Mouse (Mus musculus) forebrain, embryonic 15.5 days (tissue): Measurements from ENCODE around the gene Zc3hav1l. TPM values are rescaled to one million over a fixed set of nuclear protein-coding genes. Genes with fewer than 3 reads are reported as not detected.

ENCODE experiments used
- ATAC-seq: fragments of 200-750 bp; cut with Nextera tagmentation; replicated peaks from 2 replicates; pipeline ENCODE4 v1.8.0; 2017; ENCODE audit warnings: mild to moderate bottlenecking, moderate TSS enrichment, moderate library complexity
- H3K27ac ChIP-seq: fragments of 300-500 bp; sonication (generic); replicated peaks from 2 replicates; pipeline ENCODE4 v1.5.1; 2015; ENCODE audit warnings: mild to moderate bottlenecking, inconsistent platforms
- H3K27me3 ChIP-seq: fragments of 300-500 bp; sonication (generic); 2 replicates; pipeline ENCODE4 v1.6.1; 2015; ENCODE audit warnings: inconsistent platforms
- H3K36me3 ChIP-seq: fragments of 300-500 bp; sonication (generic); 2 replicates; pipeline ENCODE4 v1.6.1; 2015; ENCODE audit warnings: mild to moderate bottlenecking, inconsistent platforms
- H3K4me1 ChIP-seq: fragments of 300-500 bp; sonication (generic); 2 replicates; pipeline ENCODE4 v1.6.1; 2015; ENCODE audit warnings: inconsistent platforms
- H3K4me2 ChIP-seq: fragments of 300-500 bp; sonication (generic); replicated peaks from 2 replicates; pipeline ENCODE4 v1.6.1; 2015; ENCODE audit warnings: mild to moderate bottlenecking, inconsistent platforms
- H3K4me3 ChIP-seq: fragments of 300-500 bp; sonication (generic); 2 replicates; pipeline ENCODE4 v1.5.1; 2015; ENCODE audit warnings: mild to moderate bottlenecking, inconsistent platforms
- H3K9ac ChIP-seq: fragments of 300-500 bp; sonication (generic); replicated peaks from 2 replicates; pipeline ENCODE4 v1.6.1; 2015; ENCODE audit warnings: mild to moderate bottlenecking, inconsistent platforms
- H3K9me3 ChIP-seq: fragments of 300-500 bp; sonication (generic); 2 replicates; pipeline ENCODE4 v1.6.1; 2016; ENCODE audit warnings: inconsistent platforms
- WGBS: fragments of 180-500 bp; shearing (Covaris S2); methylation state at CpG from one replicate; pipeline ENCODE4 v1.1.7; 2015; ENCODE audit warnings: mixed read lengths; 5-methylcytosine and 5-hydroxymethylcytosine counted together
- polyA plus RNA-seq: library from polyadenylated mRNA; unstranded; fragments of >200 nt; fragmentation: Nextera tagmentation; extraction: Ambion mirVana; gene quantifications from 2 replicates; pipeline ENCODE4 v1.2.1, GENCODE M21; 2015

Gene Zc3hav1l
- polyA plus RNA-seq = 6.6 and 6.8 TPM in 2 replicates

DNA sequence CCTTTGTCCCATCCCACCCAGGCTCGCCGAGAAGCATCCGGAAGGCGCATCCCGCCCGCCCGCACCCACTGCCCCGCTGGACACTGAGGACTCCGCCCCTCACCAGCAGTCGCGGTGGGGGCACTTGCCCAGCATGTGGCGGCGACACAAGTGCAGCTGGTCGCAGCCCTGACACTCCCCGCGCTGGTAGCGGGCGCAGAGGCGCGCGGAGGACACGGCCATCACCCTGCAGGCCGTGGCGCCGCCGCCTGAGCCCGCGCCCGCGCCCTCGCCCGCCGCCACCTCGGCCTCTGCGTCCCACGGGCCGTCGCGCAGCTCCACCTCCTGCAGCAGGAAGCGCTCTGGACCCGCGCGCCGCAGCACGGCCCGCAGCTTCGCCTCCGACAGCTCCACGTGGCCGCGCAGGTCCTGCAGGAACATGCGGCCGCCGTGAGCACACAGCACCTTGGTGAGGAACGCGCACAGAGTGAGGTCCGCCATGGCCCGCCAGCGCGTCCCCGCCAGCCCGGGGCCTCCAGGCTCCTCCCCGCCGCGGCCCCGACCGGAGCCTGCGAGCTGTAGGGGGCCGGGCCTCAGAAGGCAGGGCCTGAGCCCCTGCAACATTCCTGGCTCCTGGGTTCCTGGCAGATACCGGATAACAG is at the start of gene Zc3hav1l:
TSS of gene Zc3hav1l (minus strand) at position 499 of the 641 bp plus-strand sequence.
- Histone ChIP-seq H3K4me3 (peak within 1 kb of the TSS; percentile 96), H3K36me3 (peaks cover 24% of the 10 kb centered on the region), H3K9me3 (no peaks in the 10 kb centered on the region), H3K27ac (peak within 1 kb of the TSS; percentile 93), H3K4me2 (peak within 1 kb of the TSS; percentile 77), H3K9ac (peak within 1 kb of the TSS; percentile 97), H3K27me3 (no peaks in the 10 kb centered on the region), H3K4me1 (peaks cover 17% of the 10 kb centered on the region)
- ATAC-seq = peak; percentile 97
- under 1% methylated on average over 50 of the region's 70 CpGs for WGBS

GRCm38 (mm10) chr6:38347875-38348274 is 48.8 kb upstream of the Zc3hav1l start:
- Histone ChIP-seq H3K4me1 (no peaks in the 10 kb centered on the region), H3K9ac (no peak overlapping the region), H3K4me2 (no peak overlapping the region), H3K9me3 (no peaks in the 10 kb centered on the region), H3K36me3 (no peaks in the 10 kb centered on the region), H3K4me3 (no peak overlapping the region), H3K27me3 (peaks cover 30% of the 10 kb centered on the region), H3K27ac (no peak overlapping the region)
- WGBS = 81% methylated on average over 5 of the region's 5 CpGs
- no peak for ATAC-seq

DNA sequence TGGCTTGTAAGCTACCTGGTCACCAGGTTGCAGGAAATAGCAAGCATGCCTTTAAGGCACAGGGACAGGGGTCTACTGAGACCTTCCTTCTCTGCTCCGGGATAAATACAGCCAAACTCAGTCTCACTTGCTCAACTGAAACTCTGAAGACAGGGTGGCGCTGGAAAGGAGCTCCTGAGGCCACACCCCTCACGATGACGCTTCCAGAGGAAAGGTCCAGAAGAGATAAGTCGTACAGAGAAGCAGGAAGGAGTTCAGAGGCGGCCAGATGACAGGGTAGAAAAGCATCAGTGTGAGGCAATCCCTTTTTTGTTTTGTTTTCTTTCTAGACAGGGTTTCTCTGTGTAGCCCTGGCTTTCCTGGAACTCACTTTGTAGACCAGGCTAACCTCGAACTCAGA is 46.7 kb upstream of the Zc3hav1l start:
- 60% methylated on average over 7 of the region's 7 CpGs for WGBS
- Histone ChIP-seq H3K36me3 (no peaks in the 10 kb centered on the region), H3K27me3 (peaks cover 12% of the 10 kb centered on the region), H3K4me3 (no peak overlapping the region), H3K27ac (no peak overlapping the region), H3K9me3 (no peaks in the 10 kb centered on the region), H3K4me1 (no peaks in the 10 kb centered on the region), H3K9ac (no peak overlapping the region), H3K4me2 (no peak overlapping the region)
- ATAC-seq = no peak

DNA sequence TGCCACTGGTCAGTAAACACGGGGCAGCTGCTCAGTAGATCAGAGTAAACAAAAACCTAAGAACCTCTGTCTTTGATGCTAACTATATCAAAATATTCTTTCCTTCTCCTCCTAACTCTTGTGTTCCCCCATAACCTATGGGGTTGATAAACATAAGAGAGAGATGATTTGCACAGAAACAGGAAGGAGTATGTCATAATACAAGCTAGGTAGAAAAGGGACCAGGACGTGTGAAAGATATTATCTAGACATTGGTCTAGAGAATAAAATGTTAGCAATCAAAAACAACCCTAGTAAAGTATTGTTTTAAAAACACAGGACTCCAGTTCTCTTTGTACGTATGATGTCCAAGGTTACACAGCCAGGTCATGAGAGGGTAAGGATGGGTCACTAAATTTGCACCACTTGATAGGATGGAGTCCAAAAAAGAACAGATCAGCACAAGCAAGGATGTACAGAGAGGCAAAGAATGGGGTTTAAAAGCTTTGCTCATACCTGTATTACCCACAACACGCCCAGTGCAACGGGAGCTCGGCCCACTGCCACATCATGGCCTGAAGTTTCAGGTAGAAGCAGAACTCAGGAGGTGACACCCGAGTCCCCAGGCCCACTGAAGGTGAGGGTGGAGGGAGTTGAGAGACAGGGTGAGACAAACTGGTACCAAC is 45.1 kb upstream of the Zc3hav1l start:
- Histone ChIP-seq H3K4me1 (no peaks in the 10 kb centered on the region), H3K9ac (no peak overlapping the region), H3K4me3 (no peak overlapping the region), H3K27ac (no peak overlapping the region), H3K27me3 (no peaks in the 10 kb centered on the region), H3K9me3 (no peaks in the 10 kb centered on the region), H3K4me2 (no peak overlapping the region), H3K36me3 (no peaks in the 10 kb centered on the region)
- no peak for ATAC-seq
- 87% methylated on average over 7 of the region's 7 CpGs for WGBS

GRCm38 (mm10) chr6:38343581-38343980 is 44.5 kb upstream of the Zc3hav1l start:
- no peak overlapping the region for H3K9ac ChIP-seq
- H3K36me3 ChIP-seq = no peaks in the 10 kb centered on the region
- H3K4me1 ChIP-seq = no peaks in the 10 kb centered on the region
- H3K9me3 ChIP-seq = no peaks in the 10 kb centered on the region
- H3K27ac ChIP-seq = no peak overlapping the region
- no peaks in the 10 kb centered on the region for H3K27me3 ChIP-seq
- no peak for ATAC-seq
- H3K4me3 ChIP-seq = no peak overlapping the region
- no peak overlapping the region for H3K4me2 ChIP-seq
- 55% methylated on average over 3 of the region's 3 CpGs for WGBS

DNA sequence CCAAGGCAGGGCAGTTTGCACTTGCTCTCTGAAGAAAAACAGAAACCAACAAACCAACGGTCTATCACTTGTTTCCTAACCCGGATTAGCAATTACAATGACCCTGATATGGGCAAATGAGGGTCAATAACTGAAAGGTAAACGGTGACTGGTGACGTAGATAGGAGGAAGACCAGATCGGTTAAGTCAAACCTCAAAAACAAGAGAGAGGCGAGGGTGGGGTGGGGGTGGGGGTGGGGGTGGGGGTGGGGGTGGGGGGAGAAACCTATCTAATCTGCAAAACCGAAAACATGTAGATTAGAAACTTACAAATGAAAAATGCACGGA is 43.6 kb upstream of the Zc3hav1l start:
- no peak for ATAC-seq
- no peaks in the 10 kb centered on the region for H3K27me3 ChIP-seq
- no peak overlapping the region for H3K4me3 ChIP-seq
- no peaks in the 10 kb centered on the region for H3K36me3 ChIP-seq
- no peak overlapping the region for H3K4me2 ChIP-seq
- 78% methylated on average over 8 of the region's 8 CpGs for WGBS
- no peak overlapping the region for H3K9ac ChIP-seq
- H3K9me3 ChIP-seq = no peaks in the 10 kb centered on the region
- no peaks in the 10 kb centered on the region for H3K4me1 ChIP-seq
- no peak overlapping the region for H3K27ac ChIP-seq

DNA sequence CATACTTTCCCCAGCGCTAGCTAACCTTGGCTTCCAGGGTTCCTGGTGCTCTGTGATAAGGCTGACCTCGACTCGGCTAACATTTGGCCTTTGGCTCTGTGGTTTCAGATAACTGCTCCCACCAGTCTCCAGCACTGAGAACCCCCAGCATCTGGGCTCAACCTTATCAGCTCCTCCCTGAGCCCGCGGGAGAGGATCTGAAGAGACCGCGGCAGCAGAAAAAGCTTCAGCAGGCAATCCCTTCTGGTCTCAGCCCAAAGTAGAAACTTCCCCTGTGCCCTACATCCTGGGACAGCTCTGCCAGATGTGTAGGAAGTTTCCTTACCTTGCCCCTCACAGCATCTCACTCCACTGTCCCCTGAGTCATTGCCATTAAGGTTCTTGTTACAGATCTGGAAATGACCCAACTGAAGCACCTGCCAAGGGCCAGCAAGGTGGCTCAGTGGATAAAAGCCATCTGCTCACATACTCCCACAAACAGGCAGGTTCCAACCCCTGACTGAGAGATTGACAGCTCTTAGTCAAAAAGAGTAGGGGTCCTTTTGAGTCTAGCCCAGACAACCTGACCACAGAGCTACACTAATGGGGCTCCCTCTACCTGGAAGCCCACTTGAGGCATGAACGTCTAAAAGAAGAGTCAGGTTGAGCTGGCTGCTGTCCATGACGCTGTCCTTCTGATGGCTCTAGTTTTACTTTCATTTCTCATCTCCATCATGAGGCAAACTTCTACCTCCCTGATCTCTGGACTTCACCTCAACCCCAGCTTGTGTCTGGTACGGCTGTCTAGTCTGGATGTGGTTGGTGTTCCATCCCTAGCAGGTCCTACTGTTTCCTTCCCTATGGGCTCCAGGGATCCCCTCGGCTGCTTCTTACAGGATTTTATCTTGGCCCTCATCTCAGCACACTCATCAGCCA is 42.9 kb upstream of the Zc3hav1l start:
- Histone ChIP-seq H3K9me3 (no peaks in the 10 kb centered on the region), H3K27ac (no peak overlapping the region), H3K4me2 (no peak overlapping the region), H3K36me3 (no peaks in the 10 kb centered on the region), H3K9ac (no peak overlapping the region), H3K4me3 (no peak overlapping the region), H3K4me1 (no peaks in the 10 kb centered on the region), H3K27me3 (no peaks in the 10 kb centered on the region)
- ATAC-seq = no peak
- 76% methylated on average over 11 of the region's 11 CpGs for WGBS

GRCm38 (mm10) chr6:38339078-38339477 is 40.0 kb upstream of the Zc3hav1l start:
- no peaks in the 10 kb centered on the region for H3K36me3 ChIP-seq

GRCm38 (mm10) chr6:38337951-38338350 is 38.9 kb upstream of the Zc3hav1l start:
- no peaks in the 10 kb centered on the region for H3K9me3 ChIP-seq
- H3K36me3 ChIP-seq = no peaks in the 10 kb centered on the region
- 89% methylated on average over 6 of the region's 6 CpGs for WGBS
- H3K4me1 ChIP-seq = no peaks in the 10 kb centered on the region
- no peak overlapping the region for H3K27ac ChIP-seq
- H3K27me3 ChIP-seq = no peaks in the 10 kb centered on the region
- ATAC-seq = no peak
- H3K4me3 ChIP-seq = no peak overlapping the region
- no peak overlapping the region for H3K4me2 ChIP-seq
- no peak overlapping the region for H3K9ac ChIP-seq

More at GRCm38 (mm10) chr6:38339078-38339477, 40.0 kb upstream of the Zc3hav1l start:
- no peak for ATAC-seq
- Histone ChIP-seq H3K9me3 (no peaks in the 10 kb centered on the region), H3K27me3 (no peaks in the 10 kb centered on the region), H3K4me1 (no peaks in the 10 kb centered on the region), H3K9ac (no peak overlapping the region), H3K27ac (no peak overlapping the region), H3K4me2 (no peak overlapping the region), H3K4me3 (no peak overlapping the region)
- WGBS = 52% methylated on average over 2 of the region's 2 CpGs

GRCm38 (mm10) chr6:38337166-38337705 is 38.2 kb upstream of the Zc3hav1l start:
- Histone ChIP-seq H3K27ac (no peak overlapping the region), H3K4me3 (no peak overlapping the region), H3K9me3 (no peaks in the 10 kb centered on the region), H3K9ac (no peak overlapping the region), H3K4me1 (no peaks in the 10 kb centered on the region), H3K4me2 (no peak overlapping the region), H3K36me3 (no peaks in the 10 kb centered on the region), H3K27me3 (no peaks in the 10 kb centered on the region)
- ATAC-seq = no peak
- WGBS = 90% methylated on average over 4 of the region's 4 CpGs

DNA sequence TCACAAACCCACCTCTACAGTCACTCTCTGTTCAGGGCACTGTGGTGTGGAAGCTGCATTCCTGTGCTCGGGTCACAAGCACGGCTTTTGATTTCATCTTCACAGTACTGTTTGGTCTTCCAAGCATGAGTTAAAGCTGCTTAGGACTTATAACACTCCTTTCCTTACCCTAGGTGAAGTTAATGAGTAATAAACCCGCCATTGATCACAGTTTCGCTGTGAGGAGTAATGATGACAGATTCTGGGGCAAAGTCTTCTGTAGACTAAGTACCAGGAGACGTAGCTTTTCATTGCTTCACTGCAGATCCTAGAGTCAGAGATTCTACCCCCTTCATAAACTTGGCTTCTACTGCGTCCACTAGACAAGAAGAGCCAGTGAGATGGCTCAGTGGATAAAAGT is 36.2 kb upstream of the Zc3hav1l start:
- no peaks in the 10 kb centered on the region for H3K36me3 ChIP-seq
- H3K27me3 ChIP-seq = no peaks in the 10 kb centered on the region
- ATAC-seq = no peak
- H3K9me3 ChIP-seq = no peaks in the 10 kb centered on the region
- H3K27ac ChIP-seq = no peak overlapping the region
- no peak overlapping the region for H3K4me3 ChIP-seq
- no peak overlapping the region for H3K4me2 ChIP-seq
- no peak overlapping the region for H3K9ac ChIP-seq
- 90% methylated on average over 6 of the region's 6 CpGs for WGBS
- no peaks in the 10 kb centered on the region for H3K4me1 ChIP-seq

GRCm38 (mm10) chr6:38326596-38326995 is 27.5 kb upstream of the Zc3hav1l start:
- H3K9ac ChIP-seq = no peak overlapping the region
- peak; percentile 78 for ATAC-seq
- H3K4me1 ChIP-seq = no peaks in the 10 kb centered on the region
- H3K36me3 ChIP-seq = no peaks in the 10 kb centered on the region
- WGBS = 17% methylated on average over 4 of the region's 4 CpGs
- H3K9me3 ChIP-seq = no peaks in the 10 kb centered on the region
- H3K4me2 ChIP-seq = no peak overlapping the region
- no peaks in the 10 kb centered on the region for H3K27me3 ChIP-seq
- H3K27ac ChIP-seq = no peak overlapping the region
- H3K4me3 ChIP-seq = no peak overlapping the region
